Mouse (Mus musculus) left cerebral cortex, postnatal 36 days (tissue): ENCODE measurements around the gene Mrpl49. TPM values are rescaled to one million over a fixed set of nuclear protein-coding genes. Genes with fewer than 3 reads are reported as not detected.
"Not testable (repeated sequence)": the region's sequence is repeated elsewhere in the genome, so short reads cannot be mapped to it uniquely, and the experiment has no call there.

ENCODE experiments used
- DNase-seq, 2 experiments: peaks; one replicate each; pipeline ENCODE4 v3.0.0; 2021 to 2022; ENCODE audit warnings: low spot score in 2 of 2, mixed read lengths in 1 of 2
- intact Hi-C: fragments of 180-260 bp; cut with DNase I; formaldehyde crosslinking; loops from one replicate; pipeline ENCODE4 v1.15.1; 2025
- total RNA-seq, 2 experiments: library from RNA; stranded (reverse); gene quantifications; 2 replicates each; pipeline ENCODE4 v1.2.3; 2021

The Mrpl49 gene
- total RNA-seq, 2 experiments from 2014 or later, result 40.5 to 45.1 TPM

DNA sequence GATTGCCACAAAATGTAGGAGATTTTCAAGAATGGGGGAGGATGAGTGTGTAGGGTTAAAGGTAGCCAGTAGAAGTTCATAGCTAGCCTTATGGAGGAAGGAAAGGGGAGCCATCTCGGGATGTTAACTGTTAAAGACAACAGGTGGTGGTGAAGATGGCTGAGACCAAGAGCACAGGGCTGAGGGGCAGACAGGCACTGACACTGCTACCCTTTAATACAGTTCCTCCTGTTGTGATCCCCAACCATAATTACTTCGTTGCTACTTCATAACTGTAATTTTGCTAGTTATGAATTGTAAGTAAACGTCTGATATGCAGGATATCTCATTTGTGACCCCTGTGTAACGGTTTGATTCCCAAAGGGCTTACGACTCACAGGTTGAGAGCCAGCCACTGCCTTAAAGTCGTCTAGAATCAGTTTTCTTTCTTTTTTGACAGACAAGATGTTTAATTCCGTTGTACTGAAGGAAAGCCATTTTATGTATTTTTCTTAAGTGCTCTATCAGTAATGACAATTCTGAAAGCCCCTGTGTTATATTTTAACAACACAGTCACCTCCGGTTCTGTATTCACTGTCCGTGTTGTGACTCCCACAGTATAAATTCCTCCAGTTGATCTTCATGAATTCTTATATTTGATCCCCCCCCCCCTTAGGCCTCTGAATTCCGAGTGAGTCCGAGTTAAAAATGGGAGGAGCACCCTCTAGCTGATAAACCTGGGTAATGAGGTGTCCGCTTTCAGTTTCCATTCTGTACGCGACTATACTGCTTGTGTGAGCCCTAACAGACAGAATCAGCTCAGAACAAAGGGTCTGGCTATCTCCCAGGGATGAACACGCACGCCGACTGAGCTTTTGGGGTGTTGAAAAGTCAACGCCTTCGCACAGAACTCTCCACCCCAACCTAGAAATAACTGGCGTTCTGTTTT, 12.0 kb downstream of the Mrpl49 start:
- intact Hi-C loops, result loop anchor here (1.0 to 2.0 kb wide), 2 partner anchors 39 to 81 kb away; partner anchors contain the start of genes Cdca5, Pola2 and Zfpl1
- DNase-seq, result no peak

DNA sequence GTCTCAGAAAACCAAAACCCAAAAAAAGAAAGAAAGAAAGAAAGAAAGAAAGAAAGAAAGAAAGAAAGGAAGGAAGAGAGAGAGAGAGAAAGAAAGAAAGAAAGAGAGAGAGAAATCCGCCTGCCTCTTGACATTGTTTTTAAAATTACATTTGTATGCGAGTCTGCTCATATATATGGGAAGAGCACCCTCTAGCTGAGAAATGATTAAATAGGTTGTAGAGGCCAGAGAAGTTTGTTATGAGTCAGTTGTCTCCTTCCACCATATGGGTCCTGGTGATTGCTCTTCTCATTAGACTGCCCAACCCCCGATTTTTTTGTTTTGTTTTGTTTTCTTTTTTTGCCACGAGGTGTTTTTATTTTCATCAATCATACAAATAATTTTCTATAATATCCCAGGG, 13.5 kb downstream of the Mrpl49 start:
- DNase-seq, result not testable (repeated sequence)
- intact Hi-C loops, result loop anchor here (2.0 kb wide), 1 partner anchor 79 kb away; the partner anchor contains the start of gene Pola2

- intact Hi-C loops, result no loop called here
- DNase-seq, result no peak
These were observed 15.3 kb downstream of the Mrpl49 start for GRCm38 (mm10) chr19:6042293-6042692.

DNA sequence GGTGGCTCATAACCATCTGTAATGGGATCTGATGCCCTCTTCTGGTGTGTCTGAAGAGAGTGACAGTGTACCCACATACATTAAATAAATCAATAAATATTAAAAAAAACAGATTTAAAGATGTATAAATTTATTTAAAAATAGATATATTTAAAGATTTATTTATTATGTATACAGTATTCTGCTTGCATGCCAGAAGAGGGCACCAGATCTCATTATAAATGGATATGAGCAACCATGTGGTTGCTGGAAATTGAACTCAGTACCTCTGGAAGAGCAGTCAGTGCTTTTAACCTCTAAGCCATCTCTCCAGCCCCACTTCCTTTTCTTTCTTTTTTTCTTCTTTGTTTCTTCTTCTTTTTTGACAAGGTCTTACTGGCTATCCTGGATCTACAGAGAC, 17.6 kb downstream of the Mrpl49 start:
- no peak for DNase-seq

DNA sequence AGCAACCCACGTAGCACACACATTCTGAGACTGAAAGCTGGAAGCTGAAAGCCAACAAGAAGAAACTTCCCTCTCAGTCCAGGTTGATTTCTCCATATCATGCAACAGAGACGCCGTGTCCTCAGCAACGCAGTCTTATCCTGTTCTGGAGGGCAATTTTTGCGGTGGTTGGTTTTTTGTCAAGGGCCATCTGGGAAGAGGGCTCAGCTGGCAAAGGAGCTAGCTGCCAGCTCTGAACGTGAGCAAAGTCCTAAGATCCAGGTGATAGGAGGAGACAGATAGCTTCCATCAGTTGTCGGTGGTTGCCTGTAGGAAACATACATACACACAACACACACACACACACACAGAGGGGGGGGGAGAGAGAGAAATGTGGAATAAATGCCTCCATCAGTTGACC, 19.3 kb downstream of the Mrpl49 start:
- DNase-seq, result no peak
- intact Hi-C loops, result no loop called here

More for the DNA sequence above, 17.6 kb downstream of the Mrpl49 start:
- intact Hi-C loops, result no loop called here

GRCm38 (mm10) chr19:6037695-6038094, 19.9 kb downstream of the Mrpl49 start:
- intact Hi-C loops, result no loop called here
- no peak for DNase-seq

DNA sequence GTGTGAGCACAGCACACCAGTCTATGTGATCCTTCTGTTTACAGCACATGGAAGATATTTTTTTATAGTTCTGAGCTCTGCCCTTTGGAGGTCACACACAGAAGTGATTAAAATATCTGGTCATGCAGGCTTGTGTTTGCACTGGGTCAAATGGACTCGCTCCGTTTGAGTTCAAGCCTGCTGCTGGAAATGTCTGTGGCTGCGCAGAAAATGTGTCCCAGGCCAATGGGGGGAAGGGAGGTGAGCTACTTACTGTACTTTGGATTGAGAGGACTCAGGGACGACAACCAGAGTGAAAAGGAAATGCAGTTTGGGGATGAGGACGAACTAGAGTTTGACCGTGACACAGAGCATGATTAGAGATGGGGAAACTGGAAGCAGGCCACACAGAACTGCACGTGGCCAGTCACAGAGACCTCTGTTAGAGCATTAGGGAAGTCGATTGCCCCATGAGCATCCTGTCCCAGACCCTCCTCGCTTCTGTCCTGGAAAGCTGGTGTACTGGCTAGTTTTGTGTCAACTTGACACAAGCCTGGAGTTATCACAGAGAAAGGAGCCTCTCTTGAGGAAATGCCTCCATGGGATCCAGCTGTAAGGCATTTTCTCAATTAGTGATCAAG, 21.5 kb downstream of the Mrpl49 start:
- DNase-seq, result no peak
- intact Hi-C loops, result no loop called here

GRCm38 (mm10) chr19:6030520-6031280, 26.9 kb downstream of the Mrpl49 start:
- DNase-seq, result no peak
- intact Hi-C loops, result no loop called here

DNA sequence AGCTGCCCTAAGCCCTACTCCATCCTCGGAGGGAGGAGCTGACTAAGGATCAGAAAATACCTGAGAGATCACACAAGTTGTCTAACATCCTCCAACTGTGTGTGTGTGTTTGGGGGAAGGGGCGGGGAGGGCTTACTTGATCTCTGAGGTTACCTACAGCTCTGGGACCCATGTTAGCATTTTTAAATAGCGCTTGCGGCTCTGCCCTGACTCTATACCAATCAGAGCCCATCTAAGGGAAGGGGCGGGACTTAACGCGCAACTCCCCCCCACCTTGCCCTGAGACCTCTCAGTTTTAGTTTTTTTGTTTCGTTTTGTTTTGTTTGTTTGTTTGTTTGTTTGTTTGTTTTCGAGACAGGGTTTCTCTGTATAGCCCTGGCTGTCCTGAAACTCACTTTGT, 28.2 kb downstream of the Mrpl49 start:
- intact Hi-C loops, result no loop called here
- no peak for DNase-seq

- no peak for DNase-seq
- intact Hi-C loops, result no loop called here
These were observed 28.6 kb downstream of the Mrpl49 start for GRCm38 (mm10) chr19:6028991-6029390.

DNA sequence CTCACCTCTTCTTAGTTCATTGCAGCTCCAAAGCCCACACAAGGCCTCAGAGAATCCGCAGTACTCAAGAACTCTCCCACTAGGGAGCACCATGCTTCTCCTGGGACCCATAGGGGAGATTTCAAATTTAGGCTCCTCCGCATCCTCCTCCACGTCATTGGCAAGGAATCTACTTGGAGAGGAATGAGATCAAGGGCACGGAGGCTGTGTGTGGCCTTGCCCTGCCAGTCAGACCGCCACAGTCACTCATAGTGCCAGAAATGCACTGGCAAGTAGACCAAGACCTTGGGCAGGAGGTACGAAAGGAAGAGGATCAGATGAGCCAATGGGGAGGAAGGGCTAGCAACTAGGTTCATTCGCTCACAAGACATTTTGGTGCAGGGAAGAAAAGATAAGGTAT, 33.7 kb downstream of the Mrpl49 start:
- DNase-seq, result no peak
- intact Hi-C loops, result no loop called here

- intact Hi-C loops, result no loop called here
- no peak for DNase-seq
These were observed 34.5 kb downstream of the Mrpl49 start for GRCm38 (mm10) chr19:6023059-6023458.

DNA sequence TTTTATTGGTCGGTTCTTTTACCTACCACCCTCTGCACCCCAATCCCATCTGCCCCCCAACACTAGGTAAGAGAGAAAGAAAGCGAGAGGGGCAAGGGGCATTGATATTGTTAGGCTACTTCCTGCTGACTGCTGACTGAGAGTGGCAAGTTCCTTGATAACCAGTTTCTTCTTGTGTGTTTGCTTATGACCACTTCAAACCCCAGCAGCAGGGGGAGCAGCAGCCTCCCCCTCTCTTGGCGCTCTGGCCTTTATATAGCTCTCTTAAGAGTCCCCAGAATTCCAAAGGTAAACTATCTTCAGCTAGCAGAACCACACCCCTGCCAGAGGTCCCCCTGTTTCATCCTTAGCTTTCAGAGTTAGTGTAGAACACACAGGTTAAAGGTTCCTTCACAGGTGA, 37.3 kb downstream of the Mrpl49 start:
- intact Hi-C loops, result no loop called here
- DNase-seq, result no peak

DNA sequence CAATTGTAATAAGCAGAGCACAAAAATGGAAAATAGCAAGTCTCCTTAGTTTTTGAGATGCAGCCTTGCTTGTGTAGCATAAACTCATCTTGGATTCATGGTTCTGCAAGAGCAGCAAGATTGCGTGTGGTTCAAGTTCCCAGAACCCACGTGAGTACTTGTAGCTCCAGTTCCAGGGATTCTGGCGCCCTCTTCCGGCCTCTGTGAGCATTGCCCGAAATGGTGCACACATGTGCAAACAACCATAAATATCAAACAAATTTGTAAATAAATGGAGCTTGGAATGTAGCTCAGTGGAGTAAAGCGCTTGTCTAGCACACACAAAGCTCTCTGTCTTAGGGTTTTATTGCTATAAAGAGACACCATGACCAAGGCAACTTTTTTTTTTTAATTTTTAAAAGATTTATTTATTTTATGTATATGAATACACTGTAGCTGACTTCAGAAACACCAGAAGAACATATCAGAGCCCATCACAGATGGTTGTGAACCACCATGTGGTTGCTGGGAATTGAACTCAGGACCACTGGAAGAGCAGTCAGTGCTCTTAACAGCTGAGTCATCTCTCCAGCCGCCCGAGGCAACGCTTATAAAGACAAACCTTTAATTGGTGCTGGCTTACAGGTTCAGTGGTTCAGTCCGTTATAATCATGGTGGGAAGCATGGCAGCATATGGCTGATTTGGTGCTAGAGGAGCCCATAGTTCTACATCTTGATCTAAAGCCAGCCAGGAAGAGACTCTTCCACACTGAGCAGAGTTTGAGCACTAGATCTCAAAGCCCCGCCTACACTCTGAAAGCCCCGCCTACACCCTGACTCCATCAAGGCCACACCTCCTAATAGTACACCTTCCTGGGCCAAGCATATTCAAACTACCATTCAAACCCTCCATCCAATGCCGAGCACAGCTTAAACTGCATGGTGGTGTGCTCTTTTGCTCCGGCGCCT, 39.2 kb downstream of the Mrpl49 start:
- peak; percentile 76 to 78 for DNase-seq
- intact Hi-C loops, result loop anchor here (1.0 to 5.0 kb wide), 2 partner anchors 53 to 96 kb away; partner anchors contain the start of gene Cdc42ep2

GRCm38 (mm10) chr19:6016532-6016931, 41.1 kb downstream of the Mrpl49 start:
- no peak for DNase-seq
- intact Hi-C loops, result loop anchor here (5.0 kb wide), 1 partner anchor 94 kb away; the partner anchor contains the start of gene Cdc42ep2

DNA sequence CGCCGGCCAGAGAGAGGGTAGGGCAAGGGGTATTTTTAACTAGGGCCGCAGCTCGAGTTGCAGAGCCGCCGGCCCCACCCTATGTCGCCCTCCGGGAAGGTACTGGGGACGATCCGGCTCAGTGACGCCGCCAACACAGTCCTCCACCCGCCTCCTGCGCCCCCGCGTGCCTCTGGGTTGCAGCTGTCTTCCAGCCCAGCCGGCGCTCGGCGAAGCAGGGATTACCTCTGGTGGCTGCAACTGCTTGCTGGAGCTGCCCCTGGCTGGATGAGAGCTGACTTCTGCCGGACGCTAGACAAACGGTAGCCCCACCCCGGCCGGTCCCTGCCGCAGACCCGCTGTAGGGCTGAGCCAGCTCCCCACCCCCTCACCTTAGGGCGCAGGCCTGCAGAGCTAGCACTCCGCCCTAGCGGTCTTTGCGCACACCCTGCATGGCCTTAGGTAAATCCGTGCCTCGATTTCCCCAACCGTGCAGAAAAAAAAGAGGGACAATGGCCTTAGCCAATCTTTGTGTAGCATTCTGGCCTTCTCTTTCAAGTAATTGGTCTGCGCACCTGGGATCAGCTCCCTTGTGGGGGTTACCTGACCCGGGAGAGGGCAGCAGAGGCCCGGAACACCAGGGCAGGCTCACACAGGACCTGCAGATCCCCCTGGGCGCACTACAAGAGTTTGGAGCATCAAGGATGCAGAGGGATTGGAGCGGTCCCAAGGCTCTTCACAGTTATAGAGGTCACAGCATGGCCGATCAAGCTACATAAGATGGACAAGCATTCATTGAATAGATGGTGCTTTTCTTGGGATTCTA, 41.9 kb downstream of the Mrpl49 start, which contains the start of gene Capn1:
Gene Capn1 (minus strand): TSS at position 387 of the 805 bp plus-strand sequence.
- intact Hi-C loops, result loop anchor here (5.0 kb wide), 1 partner anchor 93 kb away; the partner anchor contains the start of gene Cdc42ep2
- peak; percentile 74 to 81 for DNase-seq

- peak in 1 of 2 experiments; percentile 18 for DNase-seq
- intact Hi-C loops, result loop anchor here (5.0 kb wide), 1 partner anchor 93 kb away; the partner anchor contains the start of gene Cdc42ep2
These were observed 42.5 kb downstream of the Mrpl49 start for GRCm38 (mm10) chr19:6014991-6015510.

DNA sequence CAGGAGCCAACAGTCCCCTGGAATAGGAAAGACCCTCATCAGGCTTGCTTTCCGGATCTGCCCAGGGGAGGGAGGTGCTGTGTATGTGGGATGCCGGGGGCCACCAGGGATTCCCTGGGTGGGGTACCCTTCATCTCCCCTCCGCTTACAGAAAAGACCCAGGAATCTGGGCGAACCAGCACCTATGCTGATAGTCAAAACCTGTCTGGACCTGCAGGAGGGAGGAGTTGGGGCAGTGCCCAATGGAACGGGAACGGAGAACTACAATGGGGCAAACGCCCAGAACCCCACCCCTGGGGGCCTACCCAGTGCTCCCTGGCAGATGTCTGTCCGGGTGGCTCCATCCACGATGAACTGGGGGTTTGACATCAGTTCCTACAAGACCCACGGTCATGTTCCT, 43.9 kb downstream of the Mrpl49 start:
- DNase-seq, result no peak
- intact Hi-C loops, result no loop called here
